Mouse (Mus musculus): ENCODE data around the gene Snai3. TPM values are rescaled to one million over a fixed set of nuclear protein-coding genes. Genes with fewer than 3 reads are reported as not detected.

Snai3 gene
- polyA plus RNA-seq, 1 experiment from 2014 or later = 1.2 TPM

- no peak overlapping the region for H3K4me3 ChIP-seq (ENCODE audit: low read depth, low read length)
- DNase-seq (ENCODE audit: low spot score) (no peak), ATAC-seq (no peak)
- H3K9ac ChIP-seq (replicated peaks; ENCODE audit: low read depth) = no peak overlapping the region
- no peaks in the 10 kb centered on the region for H3K9me3 ChIP-seq (ENCODE audit: low read length)
- WGBS = 88% methylated on average over 1 of the region's 1 CpGs
- no peak overlapping the region for H3K4me2 ChIP-seq (replicated peaks; ENCODE audit: low read depth, low read length)
- H3K4me1 ChIP-seq (ENCODE audit: insufficient read depth, low read depth, low read length) = peaks cover 7% of the 10 kb centered on the region; the same call in 1 of the 2 replicates
- TF ChIP-seq CTCF (IDR thresholded peaks at IDR 0.05) = no peak
- TF ChIP-seq EP300 (IDR thresholded peaks at IDR 0.05) = no peak
- no peaks in the 10 kb centered on the region for H3K27me3 ChIP-seq (replicated peaks; ENCODE audit: insufficient read depth, low read length)
- no peak overlapping the region for H3K27ac ChIP-seq (ENCODE audit: low read length)
- no peaks in the 10 kb centered on the region for H3K36me3 ChIP-seq (ENCODE audit: insufficient read depth, low read length)
Measured at GRCm38 (mm10) chr8:122441326-122441725, 19.2 kb downstream of the Snai3 start.

DNA sequence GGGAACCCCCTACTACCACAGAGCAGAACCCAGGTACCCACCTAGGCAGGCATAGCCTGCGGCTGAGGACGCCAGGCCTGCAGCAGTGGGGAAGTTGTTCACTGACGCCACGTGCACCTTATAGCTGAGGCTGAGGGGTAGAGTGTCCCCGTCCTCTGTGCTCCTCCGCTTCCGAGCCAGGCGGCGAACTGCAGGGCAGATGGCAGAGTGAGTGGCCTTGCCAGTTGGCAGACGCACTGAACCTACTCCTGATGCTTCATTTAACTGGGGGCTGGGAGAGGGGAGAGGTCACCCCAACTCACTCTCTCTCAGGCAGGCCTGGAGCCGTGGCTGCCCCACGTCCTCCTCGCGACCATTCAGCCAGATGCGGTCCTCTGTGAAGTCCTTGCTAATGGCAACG, 21.2 kb downstream of the Snai3 start:
- DNase-seq (ENCODE audit: low spot score) = no peak
- ATAC-seq = no peak
- no peaks in the 10 kb centered on the region for H3K27me3 ChIP-seq (replicated peaks; ENCODE audit: insufficient read depth, low read length)
- no peak overlapping the region for H3K4me3 ChIP-seq (ENCODE audit: low read depth, low read length)
- H3K9me3 ChIP-seq (ENCODE audit: low read length) = no peaks in the 10 kb centered on the region
- no peaks in the 10 kb centered on the region for H3K36me3 ChIP-seq (ENCODE audit: insufficient read depth, low read length)
- H3K4me2 ChIP-seq (replicated peaks; ENCODE audit: low read depth, low read length) = no peak overlapping the region
- no peak overlapping the region for H3K9ac ChIP-seq (replicated peaks; ENCODE audit: low read depth)
- TF ChIP-seq CTCF (IDR thresholded peaks at IDR 0.05) (no peak), EP300 (IDR thresholded peaks at IDR 0.05) (no peak)
- no peak overlapping the region for H3K27ac ChIP-seq (ENCODE audit: low read length)
- WGBS = 93% methylated on average over 16 of the region's 16 CpGs
- H3K4me1 ChIP-seq (ENCODE audit: insufficient read depth, low read depth, low read length) = no peaks in the 10 kb centered on the region

GRCm38 (mm10) chr8:122437708-122438331, 22.7 kb downstream of the Snai3 start:
- Histone ChIP-seq H3K9ac (replicated peaks; ENCODE audit: low read depth) (0 out of 2 replicates have a peak overlapping the region, but pooled peaks have one; percentile 2), H3K9me3 (ENCODE audit: low read length) (no peaks in the 10 kb centered on the region), H3K36me3 (ENCODE audit: insufficient read depth, low read length) (no peaks in the 10 kb centered on the region), H3K27me3 (replicated peaks; ENCODE audit: insufficient read depth, low read length) (no peaks in the 10 kb centered on the region), H3K4me1 (ENCODE audit: insufficient read depth, low read depth, low read length) (peaks cover 5% of the 10 kb centered on the region), H3K4me2 (replicated peaks; ENCODE audit: low read depth, low read length) (peak overlapping the region; percentile 23; the same call in 1 of the 2 replicates), H3K4me3 (ENCODE audit: low read depth, low read length) (no peak overlapping the region), H3K27ac (ENCODE audit: low read length) (peak overlapping the region; percentile 62)
- TF ChIP-seq EP300 (IDR thresholded peaks at IDR 0.05) = no peak
- TF ChIP-seq CTCF (IDR thresholded peaks at IDR 0.05) = no peak
- ATAC-seq (peak; percentile 58), DNase-seq (ENCODE audit: low spot score) (peak; percentile 83)
- 77% methylated on average over 13 of the region's 13 CpGs for WGBS

- 91% methylated on average over 18 of the region's 20 CpGs for WGBS
- Histone ChIP-seq H3K27me3 (replicated peaks; ENCODE audit: insufficient read depth, low read length) (no peaks in the 10 kb centered on the region), H3K9me3 (ENCODE audit: low read length) (no peaks in the 10 kb centered on the region), H3K9ac (replicated peaks; ENCODE audit: low read depth) (no peak overlapping the region), H3K36me3 (ENCODE audit: insufficient read depth, low read length) (no peaks in the 10 kb centered on the region), H3K4me3 (ENCODE audit: low read depth, low read length) (no peak overlapping the region), H3K4me2 (replicated peaks; ENCODE audit: low read depth, low read length) (no peak overlapping the region), H3K27ac (ENCODE audit: low read length) (no peak overlapping the region), H3K4me1 (ENCODE audit: insufficient read depth, low read depth, low read length) (peaks cover 6% of the 10 kb centered on the region)
- ATAC-seq = no peak
- DNase-seq (ENCODE audit: low spot score) = peak; percentile 40
- TF ChIP-seq EP300 (IDR thresholded peaks at IDR 0.05) = no peak
- TF ChIP-seq CTCF (IDR thresholded peaks at IDR 0.05) = no peak
Measured at GRCm38 (mm10) chr8:122436586-122437125, 23.9 kb downstream of the Snai3 start.

DNA sequence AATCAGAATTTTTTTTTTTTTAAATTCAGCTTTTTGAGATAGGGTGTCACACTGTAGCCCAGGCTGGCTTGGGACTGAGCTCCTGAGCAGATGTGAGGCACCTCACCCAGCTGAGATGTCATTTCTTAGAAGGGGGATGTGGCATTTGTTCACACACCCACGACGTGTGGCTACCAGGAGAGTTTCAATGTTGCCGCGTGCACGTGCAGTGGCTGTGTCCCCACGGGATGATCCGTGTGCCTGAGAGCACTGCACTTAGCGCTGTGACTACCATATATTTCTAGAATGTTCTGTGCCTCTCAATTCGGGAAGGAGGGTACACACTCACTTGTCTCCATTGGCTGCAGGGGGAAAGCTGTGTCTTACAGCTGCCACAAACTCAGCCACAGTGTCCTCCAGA, 24.4 kb downstream of the Snai3 start:
- no peaks in the 10 kb centered on the region for H3K36me3 ChIP-seq (ENCODE audit: insufficient read depth, low read length)
- DNase-seq (ENCODE audit: low spot score) = no peak
- H3K9me3 ChIP-seq (ENCODE audit: low read length) = no peaks in the 10 kb centered on the region
- H3K27ac ChIP-seq (ENCODE audit: low read length) = no peak overlapping the region
- no peaks in the 10 kb centered on the region for H3K27me3 ChIP-seq (replicated peaks; ENCODE audit: insufficient read depth, low read length)
- WGBS = 91% methylated on average over 9 of the region's 9 CpGs
- peaks cover 6% of the 10 kb centered on the region for H3K4me1 ChIP-seq (ENCODE audit: insufficient read depth, low read depth, low read length)
- no peak for TF ChIP-seq CTCF (IDR thresholded peaks at IDR 0.05)
- TF ChIP-seq EP300 (IDR thresholded peaks at IDR 0.05) = no peak
- H3K4me2 ChIP-seq (replicated peaks; ENCODE audit: low read depth, low read length) = no peak overlapping the region
- ATAC-seq = no peak
- H3K4me3 ChIP-seq (ENCODE audit: low read depth, low read length) = no peak overlapping the region
- H3K9ac ChIP-seq (replicated peaks; ENCODE audit: low read depth) = no peak overlapping the region

- TF ChIP-seq CTCF (IDR thresholded peaks at IDR 0.05) = peak; percentile 57
- TF ChIP-seq EP300 (IDR thresholded peaks at IDR 0.05) = no peak
- 91% methylated on average over 6 of the region's 6 CpGs for WGBS
Measured at GRCm38 (mm10) chr8:122435375-122435774, 25.2 kb downstream of the Snai3 start.

More at GRCm38 (mm10) chr8:122435375-122435774, 25.2 kb downstream of the Snai3 start:
- Histone ChIP-seq H3K4me2 (replicated peaks; ENCODE audit: low read depth, low read length) (no peak overlapping the region), H3K9ac (replicated peaks; ENCODE audit: low read depth) (no peak overlapping the region), H3K36me3 (ENCODE audit: insufficient read depth, low read length) (no peaks in the 10 kb centered on the region), H3K4me1 (ENCODE audit: insufficient read depth, low read depth, low read length) (peaks cover 6% of the 10 kb centered on the region), H3K27ac (ENCODE audit: low read length) (no peak overlapping the region), H3K9me3 (ENCODE audit: low read length) (no peaks in the 10 kb centered on the region), H3K27me3 (replicated peaks; ENCODE audit: insufficient read depth, low read length) (no peaks in the 10 kb centered on the region), H3K4me3 (ENCODE audit: low read depth, low read length) (no peak overlapping the region)
- ATAC-seq (no peak), DNase-seq (ENCODE audit: low spot score) (no peak)
